Mouse (Mus musculus) leukemia stem cell, adult 10-12 weeks (primary cell): ENCODE data around the gene Rpl10. TPM values are rescaled to one million over a fixed set of nuclear protein-coding genes. Genes with fewer than 3 reads are reported as not detected.

Source experiments
- polyA plus RNA-seq: library from polyadenylated mRNA; stranded (reverse); fragments of >175 nt; gene quantifications from 2 replicates; pipeline ENCODE4 v1.2.3, GENCODE M21; 2012; ENCODE audit warnings: low replicate concordance

Gene Rpl10
- polyA plus RNA-seq = 109 and 533 TPM in 2 replicates

GRCm38 (mm10) chrX:74270062-74270901 is at the start of gene Rpl10:
Gene Rpl10, plus strand, starts transcription at chrX:74270812.

DNA sequence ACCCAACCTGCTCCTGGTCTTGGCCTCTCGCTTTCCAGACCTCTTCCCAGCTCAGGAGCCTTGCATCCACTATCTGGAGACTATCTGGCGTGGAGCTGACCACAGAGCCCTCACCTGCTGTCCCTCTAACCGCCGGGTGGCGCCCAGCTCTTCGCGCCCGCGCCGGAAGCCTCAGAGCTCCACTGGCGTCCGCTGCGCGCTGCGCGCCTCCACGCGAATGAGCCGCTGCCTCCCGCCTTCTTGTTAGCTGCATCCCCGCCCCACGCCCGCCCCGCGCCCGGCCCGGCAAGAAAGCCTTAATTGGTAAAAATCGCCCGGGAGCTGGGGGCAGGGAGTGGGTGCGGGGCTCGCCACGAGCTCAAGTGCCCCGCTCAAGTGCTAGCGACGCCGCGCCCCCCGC is 21.0 kb upstream of the Rpl10 start, which contains the start of gene Flna:
TSS of gene Flna (minus strand) at position 206 of the 400 bp plus-strand sequence.

GRCm38 (mm10) chrX:74254153-74254887 is 16.3 kb upstream of the Rpl10 start, which contains the start of gene Emd:
Gene Emd, plus strand, starts transcription at chrX:74254687.

DNA sequence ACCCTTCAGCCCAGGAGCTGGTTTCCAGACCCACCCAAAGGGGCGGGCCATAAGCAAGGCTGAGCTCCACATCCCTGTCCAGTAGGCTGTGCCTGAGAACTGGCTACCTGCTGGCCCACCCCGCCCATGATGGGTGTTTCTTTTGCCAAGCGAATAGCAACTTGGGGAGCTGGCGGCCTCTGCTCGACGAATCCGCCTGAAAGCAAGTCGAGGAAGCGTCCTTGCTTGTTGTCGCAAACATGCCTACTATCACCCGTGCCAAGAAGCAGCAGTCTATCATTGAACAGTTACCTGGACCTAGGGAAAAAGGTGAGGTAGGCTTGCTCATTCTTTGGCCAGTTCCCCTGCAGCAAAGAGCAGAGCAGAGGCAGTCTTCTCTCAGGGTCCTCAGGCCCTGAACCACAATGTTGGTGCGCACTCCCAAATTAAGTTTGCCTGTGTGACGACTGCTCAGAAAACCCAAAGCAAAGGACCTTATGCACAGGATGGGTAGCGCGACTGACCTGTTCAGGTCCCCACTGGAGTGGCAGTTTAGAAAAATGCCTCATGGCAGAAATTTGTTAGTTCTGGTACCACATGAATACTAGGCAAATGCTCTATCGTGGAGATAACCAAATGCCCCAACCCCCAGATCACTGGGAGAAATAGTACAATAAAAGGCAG is 11.3 kb downstream of the Rpl10 start, which contains the start of the genes Taz and Dnase1l1:
TSS of gene Taz (plus strand) at position 181 of the 663 bp plus-strand sequence.
TSS of gene Dnase1l1 (minus strand) at position 606 of the 663 bp plus-strand sequence.

GRCm38 (mm10) chrX:74296538-74297448 is 26.2 kb downstream of the Rpl10 start, which contains the start of gene Atp6ap1:
Gene Atp6ap1, plus strand, starts transcription at chrX:74297097.

GRCm38 (mm10) chrX:74304867-74305700 is 34.5 kb downstream of the Rpl10 start, which contains the start of gene Gdi1:
Gene Gdi1, plus strand, starts transcription at chrX:74304998.

DNA sequence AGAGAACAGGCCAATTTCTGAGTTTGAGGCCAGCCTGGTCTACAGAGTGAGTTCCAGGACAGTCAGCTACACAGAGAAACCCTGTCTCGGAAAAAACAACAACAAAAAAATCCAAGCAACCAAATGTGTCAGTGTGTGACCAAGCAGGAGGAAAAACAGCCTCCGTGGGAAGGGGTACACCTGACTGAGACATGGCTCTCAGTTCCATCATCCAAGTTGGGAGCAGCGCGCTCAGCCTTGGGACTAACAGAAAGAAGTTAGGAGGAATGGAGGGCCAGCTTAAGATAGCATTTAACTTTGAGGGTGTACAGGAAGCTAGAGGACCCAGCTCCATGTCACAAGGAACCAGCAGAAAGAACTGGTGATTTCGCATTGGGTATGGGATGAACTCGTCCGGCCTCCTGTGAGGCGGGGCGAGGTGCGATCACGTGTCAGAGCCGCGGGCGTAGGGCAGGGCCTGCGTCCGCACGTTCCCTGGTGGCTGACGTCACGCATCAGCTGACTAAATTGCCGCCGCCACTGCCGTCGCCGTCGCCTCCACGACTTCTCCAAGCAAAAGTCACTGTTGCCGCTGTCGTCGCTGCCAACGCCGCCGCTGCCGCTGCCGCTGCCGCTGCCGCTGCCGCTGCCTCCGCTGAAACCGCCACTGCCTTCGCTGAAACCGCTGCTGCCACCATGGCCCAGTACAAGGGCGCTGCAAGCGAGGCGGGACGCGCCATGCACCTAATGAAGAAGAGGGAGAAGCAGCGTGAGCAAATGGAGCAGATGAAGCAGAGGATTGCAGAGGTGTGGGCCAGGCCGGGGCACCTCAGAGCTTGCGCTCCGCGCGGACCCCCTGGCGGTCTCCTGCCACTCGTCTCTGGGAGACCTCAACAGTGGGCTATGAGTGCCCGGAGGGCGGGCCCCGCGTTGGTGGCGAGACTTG is 42.2 kb downstream of the Rpl10 start, which contains the start of gene Fam50a:
TSS of gene Fam50a (plus strand) at position 494 of the 925 bp plus-strand sequence.

Other genes with a start within 250 kb of the Rpl10 start
- gene Irak1, start 246.9 kb upstream of the Rpl10 start, polyA plus RNA-seq = 374 and 449 TPM in 2 replicates
- not detected in 2 replicates for gene Opn1mw, start 143.3 kb upstream of the Rpl10 start, polyA plus RNA-seq
- 27.3 and 47.4 TPM in 2 replicates for gene Mecp2, start 135.4 kb upstream of the Rpl10 start, polyA plus RNA-seq
- gene Tex28, start 103.0 kb upstream of the Rpl10 start, polyA plus RNA-seq = not detected in 2 replicates
- not detected in 2 replicates for gene Tktl1, start 93.6 kb upstream of the Rpl10 start, polyA plus RNA-seq
- 42.2 and 77.0 TPM in 2 replicates for gene Flna, start 21.0 kb upstream of the Rpl10 start, polyA plus RNA-seq
- 14.2 and 47.5 TPM in 2 replicates for gene Emd, start 16.1 kb upstream of the Rpl10 start, polyA plus RNA-seq
- 33.1 and 36.6 TPM in 2 replicates for gene Taz, start 11.1 kb downstream of the Rpl10 start, polyA plus RNA-seq
- 0.18 and 1.0 TPM in 2 replicates for gene Dnase1l1, start 11.5 kb downstream of the Rpl10 start, polyA plus RNA-seq
- gene Atp6ap1, start 26.3 kb downstream of the Rpl10 start, polyA plus RNA-seq = 16.9 and 43.6 TPM in 2 replicates
- gene Gdi1, start 34.2 kb downstream of the Rpl10 start, polyA plus RNA-seq = 29.7 and 52.2 TPM in 2 replicates
- 8.0 and 12.8 TPM in 2 replicates for gene Fam50a, start 42.2 kb downstream of the Rpl10 start, polyA plus RNA-seq
- 6.0 and 6.2 TPM in 2 replicates for gene Plxna3, start 58.3 kb downstream of the Rpl10 start, polyA plus RNA-seq
- 5.2 and 5.7 TPM in 2 replicates for gene Lage3, start 82.8 kb downstream of the Rpl10 start, polyA plus RNA-seq
- 12.5 and 13.6 TPM in 2 replicates for gene Ubl4a, start 102.4 kb downstream of the Rpl10 start, polyA plus RNA-seq
- gene Slc10a3, start 102.5 kb downstream of the Rpl10 start, polyA plus RNA-seq = 1.8 and 3.0 TPM in 2 replicates
- gene Fam3a, start 122.5 kb downstream of the Rpl10 start, polyA plus RNA-seq = 3.6 and 6.3 TPM in 2 replicates
- 8.5 and 10.8 TPM in 2 replicates for gene Ikbkg, start 122.5 kb downstream of the Rpl10 start, polyA plus RNA-seq
- gene G6pdx, start 158.4 kb downstream of the Rpl10 start, polyA plus RNA-seq = 6.0 and 14.2 TPM in 2 replicates
- not detected in 2 replicates for gene Gm6880, start 210.6 kb downstream of the Rpl10 start, polyA plus RNA-seq